Mouse (Mus musculus) cerebellum, adult 9-11 months (tissue): ENCODE results near the gene Olfr1155.

Experiments
- DNase-seq: peaks from one replicate; pipeline ENCODE4 v3.0.0; 2022

Gene Olfr1155

DNA sequence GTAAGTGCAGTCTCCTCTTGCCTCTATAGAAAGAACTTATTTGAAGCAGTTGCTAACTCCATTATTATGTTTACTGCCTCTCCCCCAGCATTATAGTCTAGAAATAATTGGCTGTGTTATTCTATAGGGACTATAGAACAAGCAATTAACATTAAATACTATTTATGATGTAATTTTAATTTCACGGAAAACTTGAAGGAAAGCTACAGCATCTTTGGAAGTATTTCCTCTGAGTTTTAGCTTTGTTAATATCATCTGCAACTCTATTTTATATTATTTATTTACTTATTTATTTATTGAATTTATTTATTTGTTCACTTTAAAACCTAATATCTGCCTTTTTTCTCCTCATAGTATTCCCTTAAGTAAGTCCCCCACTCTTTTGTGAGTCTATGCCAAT, at the start of gene Olfr1155:
Gene Olfr1155 (minus strand): TSS at position 101 of the 400 bp plus-strand sequence.
- no peak for DNase-seq

GRCm38 (mm10) chr2:87989813-87990212, 44.9 kb upstream of the Olfr1155 start, which contains the start of gene Olfr1158:
Gene Olfr1158, plus strand, starts transcription at chr2:87990113.
- no peak for DNase-seq

GRCm38 (mm10) chr2:87974563-87974962, 29.6 kb upstream of the Olfr1155 start, which contains the start of gene Olfr74:
Gene Olfr74, minus strand, starts transcription at chr2:87974663.
- DNase-seq: no peak

GRCm38 (mm10) chr2:87968199-87968598, 23.3 kb upstream of the Olfr1155 start, which contains the start of gene Olfr1157:
Gene Olfr1157, minus strand, starts transcription at chr2:87968299.
- DNase-seq: no peak

- DNase-seq: no peak
Observed at GRCm38 (mm10) chr2:87953000-87953399, 8.1 kb upstream of the Olfr1155 start, which contains the start of gene Olfr1156. Gene Olfr1156, minus strand, starts transcription at chr2:87953100.

- no peak for DNase-seq
Observed at GRCm38 (mm10) chr2:87905066-87905465, 39.9 kb downstream of the Olfr1155 start, which contains the start of gene Olfr1154. Gene Olfr1154, minus strand, starts transcription at chr2:87905166.

- no peak for DNase-seq
Observed at GRCm38 (mm10) chr2:87894662-87895061, 50.3 kb downstream of the Olfr1155 start, which contains the start of gene Olfr1153. Gene Olfr1153, plus strand, starts transcription at chr2:87894962.
